Mouse (Mus musculus) kidney, adult 11 months (tissue): Measurements from ENCODE around the gene Tas2r118.

Source experiments
- DNase-seq: peaks from one replicate; pipeline ENCODE4 v3.0.0; 2022

Tas2r118 gene

DNA sequence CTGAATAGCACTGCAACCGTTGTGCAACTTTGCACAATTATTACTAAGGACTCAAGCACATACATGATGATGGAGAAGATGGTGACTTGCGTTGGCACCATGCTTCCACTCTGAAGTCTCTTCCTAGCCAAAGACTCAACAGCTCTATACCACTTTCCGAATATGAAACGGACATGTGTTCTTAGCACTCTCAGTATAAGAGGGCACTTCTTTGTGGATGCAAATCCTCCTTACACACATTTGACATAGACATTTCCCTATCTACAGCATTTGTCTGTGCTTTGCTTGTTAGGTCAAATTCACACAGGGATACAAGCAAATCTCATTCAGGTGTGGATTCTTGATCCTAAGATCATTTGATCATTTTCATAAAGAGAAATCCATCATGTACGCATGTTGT, at the start of gene Tas2r118:
TSS of gene Tas2r118 (minus strand) at position 101 of the 400 bp plus-strand sequence.
- no peak for DNase-seq

GRCm38 (mm10) chr6:24018320-24018719, 48.5 kb upstream of the Tas2r118 start:
- no peak for DNase-seq

GRCm38 (mm10) chr6:23993276-23993675, 23.4 kb upstream of the Tas2r118 start:
- no peak for DNase-seq

- no peak for DNase-seq
Observed at GRCm38 (mm10) chr6:23990687-23991387, 21.0 kb upstream of the Tas2r118 start.

DNA sequence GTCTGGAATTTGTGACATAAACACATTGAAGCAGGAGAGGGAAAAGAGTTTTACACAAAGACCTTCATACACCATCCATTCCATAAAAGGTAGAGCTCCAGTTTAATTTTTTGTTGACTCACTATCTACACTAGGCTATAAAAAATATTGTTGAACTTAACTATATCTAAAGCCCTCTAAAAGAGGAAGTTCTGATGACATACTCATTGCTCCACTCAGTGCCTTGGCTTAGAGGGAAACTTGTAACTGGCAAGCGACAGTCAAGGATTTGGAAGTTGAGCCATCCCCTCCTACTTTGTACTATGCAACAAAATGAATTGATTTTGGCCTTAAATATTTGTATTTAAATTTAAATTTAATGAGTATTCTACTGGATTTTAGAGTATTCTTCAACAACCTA, 16.4 kb upstream of the Tas2r118 start:
- DNase-seq = no peak

DNA sequence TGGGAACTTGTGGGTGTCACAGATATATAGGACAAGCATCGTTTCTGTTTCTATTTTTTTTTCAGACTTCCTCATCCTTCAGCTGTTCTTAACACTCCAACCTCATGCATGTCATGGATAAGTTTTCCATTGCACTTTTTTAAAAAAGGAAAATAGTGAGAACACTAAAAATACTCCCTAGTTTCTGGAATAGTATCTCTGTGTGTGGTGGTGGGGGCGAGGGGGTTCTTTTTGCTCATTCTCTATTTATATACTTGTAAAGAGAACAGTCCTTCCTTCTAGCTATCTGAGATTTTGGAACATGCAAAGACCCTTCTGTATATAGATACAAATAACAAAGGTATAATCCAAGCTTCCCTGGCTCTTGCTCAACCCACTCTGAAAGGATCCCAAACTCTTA, 2.9 kb downstream of the Tas2r118 start:
- DNase-seq = no peak

- DNase-seq = no peak
Observed at GRCm38 (mm10) chr6:23965925-23966324, 3.9 kb downstream of the Tas2r118 start.

- no peak for DNase-seq
Observed at GRCm38 (mm10) chr6:23963741-23964140, 6.1 kb downstream of the Tas2r118 start.

- no peak for DNase-seq
Observed at GRCm38 (mm10) chr6:23940776-23941175, 29.1 kb downstream of the Tas2r118 start.

DNA sequence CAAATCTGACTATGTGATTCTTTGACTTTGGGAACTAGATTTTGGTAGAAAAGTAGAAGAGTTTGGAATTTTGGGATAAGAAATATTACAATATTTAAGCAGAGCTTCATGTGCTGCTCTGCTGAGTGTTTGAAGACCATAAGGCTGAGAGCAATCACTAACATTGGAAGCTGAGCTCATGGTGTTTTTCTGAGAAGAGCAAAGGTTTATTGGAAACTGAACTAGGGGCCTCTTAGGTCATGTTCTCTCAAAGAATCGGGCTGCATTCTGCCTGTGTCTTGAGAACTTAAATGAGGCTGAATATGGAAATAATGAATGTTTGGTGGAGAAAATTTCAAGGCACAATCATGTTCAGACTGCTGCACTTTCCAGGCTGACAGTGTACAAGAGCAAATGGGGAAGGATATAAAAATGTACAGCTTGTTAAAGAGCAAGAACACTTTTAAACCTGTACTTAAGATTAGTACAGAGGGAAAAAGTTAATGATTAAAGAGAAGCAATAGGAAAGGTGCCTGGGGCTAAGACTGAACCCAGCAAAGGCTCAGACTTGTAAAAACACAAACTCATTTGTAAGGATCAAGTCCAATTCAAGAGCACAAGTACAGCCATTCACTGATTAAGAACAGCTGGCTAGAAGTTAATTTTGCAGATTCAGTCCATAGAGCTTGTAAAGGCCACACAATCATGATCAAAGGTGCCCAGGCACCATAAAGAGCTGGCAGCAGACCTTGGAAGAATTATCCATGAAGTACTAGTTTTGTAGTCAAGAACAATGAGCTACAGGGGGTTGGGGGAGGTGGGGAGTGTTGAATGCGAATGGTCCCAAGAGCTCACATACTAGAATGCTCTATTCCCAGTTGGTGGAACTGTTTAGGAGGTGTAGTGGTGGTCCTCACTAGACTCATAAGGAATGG, 31.0 kb downstream of the Tas2r118 start:
- peak; percentile 52 for DNase-seq

DNA sequence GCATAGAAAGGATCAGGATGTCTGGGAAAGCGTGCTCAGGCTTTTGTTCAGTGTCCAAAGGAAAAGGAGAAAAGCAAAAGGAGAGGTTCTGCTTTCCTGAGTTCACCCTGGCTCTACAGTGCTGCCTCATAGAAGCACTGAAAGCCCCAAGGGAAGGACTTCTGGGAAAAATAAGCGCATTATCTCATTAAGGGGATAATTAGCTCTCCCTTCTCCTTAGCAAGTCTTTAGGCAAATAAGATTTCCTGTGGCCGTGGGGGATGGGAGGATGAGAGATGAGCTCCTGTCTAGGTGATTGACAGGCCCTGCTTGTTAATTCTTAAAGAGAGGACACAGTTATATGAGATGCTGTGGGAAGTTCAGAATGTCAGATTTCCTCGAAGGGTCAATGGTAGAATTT, 33.4 kb downstream of the Tas2r118 start:
- no peak for DNase-seq

- no peak for DNase-seq
Observed at GRCm38 (mm10) chr6:23923806-23924205, 46.1 kb downstream of the Tas2r118 start.
